Mouse (Mus musculus) gastrocnemius, postnatal 10 days (tissue): ENCODE measurements around the gene Rps18. TPM values are rescaled to one million over a fixed set of nuclear protein-coding genes. Genes with fewer than 3 reads are reported as not detected.

Source experiments
- DNase-seq: peaks from one replicate; pipeline ENCODE4 v3.0.0; 2021; ENCODE audit warnings: mixed read lengths
- total RNA-seq, 2 experiments: library from RNA; stranded (reverse); gene quantifications; 2 replicates each; pipeline ENCODE4 v1.2.3; 2021

Rps18 gene
- total RNA-seq, 2 experiments from 2014 or later, result 649 to 675 TPM

DNA sequence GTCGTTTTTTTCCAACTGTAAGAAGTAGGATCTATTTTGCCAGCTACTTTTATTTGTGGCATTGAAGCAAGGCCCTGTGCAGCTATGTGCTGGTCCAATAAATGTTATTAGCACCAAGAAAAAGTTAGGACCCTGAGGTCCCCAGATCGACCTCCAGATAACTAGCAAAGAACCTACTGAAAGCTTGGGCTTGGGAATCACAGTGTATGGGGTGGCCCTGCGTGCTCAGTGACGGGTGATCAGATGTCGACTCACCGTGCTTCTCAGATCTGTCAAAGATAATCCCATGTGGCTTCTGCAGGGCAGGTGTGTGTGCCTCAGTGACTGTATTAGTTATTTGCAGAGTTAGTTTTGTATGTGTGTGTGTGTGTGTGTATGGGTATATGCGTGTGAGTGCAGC, 34.4 kb downstream of the Rps18 start:
- DNase-seq, result no peak

- peak; percentile 84 for DNase-seq
These were observed 35.3 kb downstream of the Rps18 start for GRCm38 (mm10) chr17:33920282-33921097.

DNA sequence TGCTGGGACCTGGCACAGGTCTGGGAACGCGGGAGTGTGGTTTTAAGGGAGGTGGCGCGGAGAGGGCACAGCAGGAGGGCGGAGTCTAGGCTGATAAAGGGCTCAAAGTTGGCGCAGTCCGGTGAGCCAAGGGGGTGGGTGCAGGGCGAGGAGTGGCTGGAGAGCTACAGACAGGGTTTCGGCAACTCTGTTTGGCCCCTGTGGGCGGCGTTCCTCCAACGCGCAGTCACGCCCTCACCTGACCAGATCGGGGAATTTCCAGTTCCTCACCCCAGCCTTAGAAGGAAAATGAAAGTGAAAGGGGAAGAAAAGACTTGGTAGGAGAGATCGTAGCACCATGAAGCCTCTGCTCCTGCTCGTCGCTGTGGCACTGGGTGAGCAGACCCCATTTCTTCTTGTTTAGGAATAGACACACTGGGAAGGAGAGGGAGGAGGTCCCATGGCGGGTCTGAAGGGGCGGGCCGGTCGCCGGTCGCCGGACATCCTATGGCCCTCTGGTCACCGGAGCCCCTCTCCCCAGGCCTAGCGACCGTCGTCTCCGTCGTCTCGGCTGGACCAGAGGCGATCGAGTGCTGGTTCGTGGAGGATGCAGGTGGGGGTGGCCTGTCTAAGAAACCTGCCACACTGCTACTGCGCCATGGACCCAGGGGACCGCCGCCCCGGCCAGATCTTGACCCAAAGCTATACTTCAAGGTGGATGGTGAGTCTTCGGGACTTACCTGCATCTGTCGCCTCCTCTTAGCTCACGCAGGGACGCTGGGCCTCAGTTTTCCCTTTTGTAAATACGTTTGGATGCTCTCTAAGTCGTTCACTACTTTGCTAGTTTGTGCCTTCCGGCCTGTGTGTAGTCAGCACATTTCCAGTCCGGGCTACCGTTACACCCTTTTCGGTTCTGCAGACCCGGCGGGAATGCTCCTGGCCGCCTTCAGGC, 36.2 kb downstream of the Rps18 start:
- DNase-seq, result peak; percentile 55

DNA sequence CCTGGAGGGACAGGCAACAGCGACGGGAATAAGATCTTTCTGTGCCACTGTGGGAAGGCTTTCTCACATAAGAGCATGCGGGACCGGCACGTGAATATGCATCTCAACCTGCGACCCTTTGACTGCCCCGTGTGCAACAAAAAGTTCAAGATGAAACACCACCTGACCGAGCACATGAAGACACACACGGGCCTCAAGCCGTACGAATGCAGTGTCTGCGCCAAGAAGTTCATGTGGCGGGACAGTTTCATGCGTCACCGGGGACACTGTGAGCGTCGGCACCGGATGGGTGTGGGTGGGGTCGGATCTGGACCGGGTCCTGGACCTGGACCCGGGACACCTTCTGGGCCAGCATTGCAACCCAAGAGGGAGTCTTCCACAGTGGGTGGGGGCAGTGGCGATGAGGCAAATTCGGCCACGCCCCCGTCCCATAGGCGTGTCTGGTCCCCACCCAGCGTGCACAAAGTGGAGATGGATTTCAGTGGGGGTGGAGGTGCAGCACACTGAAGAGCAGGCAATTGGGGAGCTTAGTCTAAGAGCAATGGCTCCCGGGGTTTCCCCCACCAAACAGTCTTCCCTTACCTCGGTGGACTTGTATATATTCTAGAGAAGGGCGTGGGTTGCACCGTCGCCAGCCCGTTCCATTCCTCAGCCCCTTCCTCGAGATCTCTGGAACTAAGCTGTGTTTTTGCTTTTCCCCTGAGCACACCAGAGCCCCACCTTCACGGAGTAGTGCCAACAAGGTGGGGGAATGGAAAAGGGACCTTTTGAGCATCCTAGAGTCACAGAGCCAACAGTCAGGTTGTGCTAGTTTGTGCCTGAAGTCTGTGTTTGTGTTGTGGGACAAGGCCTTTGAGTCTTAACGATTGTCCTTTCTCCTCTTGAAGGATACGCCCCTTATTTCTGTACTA, 37.3 kb downstream of the Rps18 start:
- DNase-seq, result no peak

GRCm38 (mm10) chr17:33917656-33918292, 38.0 kb downstream of the Rps18 start:
- no peak for DNase-seq

DNA sequence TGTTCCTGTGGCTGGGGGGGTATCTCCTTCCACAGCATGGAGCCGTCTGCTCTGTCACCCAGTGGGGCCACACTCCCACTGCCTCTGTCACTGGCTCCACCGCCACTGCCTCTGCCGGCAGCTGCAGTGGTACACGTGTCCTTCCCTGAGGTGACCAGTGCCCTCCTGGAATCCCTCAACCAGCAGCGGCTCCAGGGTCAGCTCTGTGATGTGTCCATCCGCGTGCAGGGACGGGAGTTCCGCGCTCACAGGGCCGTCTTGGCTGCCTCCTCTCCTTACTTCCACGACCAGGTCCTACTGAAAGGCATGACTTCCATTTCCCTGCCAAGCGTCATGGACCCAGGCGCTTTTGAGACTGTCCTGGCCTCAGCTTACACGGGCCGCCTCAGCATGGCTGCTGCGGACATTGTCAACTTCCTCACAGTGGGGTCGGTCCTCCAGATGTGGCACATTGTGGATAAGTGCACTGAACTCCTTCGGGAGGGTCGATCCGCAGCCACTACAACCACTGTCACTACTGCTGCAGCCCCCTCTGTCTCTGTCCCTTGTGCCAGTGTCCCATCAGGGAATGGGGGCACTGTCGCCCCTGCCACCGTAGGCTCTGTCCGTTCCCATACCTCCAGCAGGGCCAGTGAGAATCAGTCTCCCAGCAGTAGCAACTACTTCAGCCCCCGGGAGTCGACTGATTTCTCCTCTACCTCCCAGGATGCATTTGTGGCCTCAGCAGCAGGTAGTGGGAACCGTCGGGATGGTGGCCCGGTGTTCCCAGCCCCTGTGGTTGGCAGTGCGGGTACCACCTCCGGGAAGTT, 38.8 kb downstream of the Rps18 start:
- no peak for DNase-seq

DNA sequence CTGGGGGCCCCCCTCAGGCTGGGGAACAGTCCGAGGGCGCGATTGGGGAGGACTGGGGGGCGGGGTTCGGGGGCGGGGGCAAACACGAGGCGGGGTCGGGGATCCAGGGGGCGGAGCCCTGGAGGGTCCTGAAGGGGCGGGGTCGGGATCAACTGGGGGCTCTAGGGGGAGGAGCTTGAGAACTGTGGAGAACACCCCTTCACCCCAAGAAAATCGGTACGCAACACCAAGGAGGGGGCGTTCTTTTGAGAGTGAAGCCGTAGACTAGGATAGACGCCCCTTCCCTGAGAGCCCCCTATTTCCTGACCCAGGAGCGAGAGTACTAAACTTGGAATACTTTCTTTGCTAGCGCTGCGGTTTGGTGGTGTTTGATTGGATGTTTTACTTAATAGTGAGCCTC, 39.5 kb downstream of the Rps18 start:
- DNase-seq, result no peak

DNA sequence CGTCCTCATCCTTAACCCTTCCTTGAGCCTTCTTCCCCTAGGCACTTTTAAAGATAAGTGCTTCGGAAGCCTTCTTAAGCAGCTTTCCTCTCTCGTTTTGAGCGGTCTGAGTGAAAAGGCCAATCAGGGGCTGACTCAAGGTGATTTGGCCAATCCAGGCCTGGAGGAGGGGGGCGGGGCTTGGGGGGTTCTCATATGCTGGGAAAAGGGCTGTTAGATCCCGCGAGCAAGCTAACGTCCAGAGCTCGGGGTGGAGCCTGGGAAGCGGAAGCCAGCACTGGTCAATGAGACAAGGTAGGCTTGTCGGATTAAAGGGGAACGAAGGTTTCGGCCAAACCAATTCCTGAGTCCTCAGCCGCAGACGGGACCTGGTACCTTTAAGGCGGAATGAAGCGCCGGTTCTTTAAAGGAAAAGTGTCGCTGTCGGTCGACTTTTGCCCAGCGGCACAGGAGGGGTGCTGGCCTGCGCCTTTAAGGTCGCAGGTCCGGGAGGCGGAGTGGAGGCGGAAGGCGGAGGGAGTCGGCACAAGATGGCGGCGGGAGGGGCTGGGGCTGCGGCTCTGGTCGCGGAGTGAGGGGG, 40.0 kb downstream of the Rps18 start, which contains the start of the genes Tapbp and Zbtb22:
Tapbp (plus strand) TSS at position 229 of the 580 bp plus-strand sequence.
Zbtb22 (plus strand) TSS at position 234 of the 580 bp plus-strand sequence.
- DNase-seq, result peak; percentile 91

DNA sequence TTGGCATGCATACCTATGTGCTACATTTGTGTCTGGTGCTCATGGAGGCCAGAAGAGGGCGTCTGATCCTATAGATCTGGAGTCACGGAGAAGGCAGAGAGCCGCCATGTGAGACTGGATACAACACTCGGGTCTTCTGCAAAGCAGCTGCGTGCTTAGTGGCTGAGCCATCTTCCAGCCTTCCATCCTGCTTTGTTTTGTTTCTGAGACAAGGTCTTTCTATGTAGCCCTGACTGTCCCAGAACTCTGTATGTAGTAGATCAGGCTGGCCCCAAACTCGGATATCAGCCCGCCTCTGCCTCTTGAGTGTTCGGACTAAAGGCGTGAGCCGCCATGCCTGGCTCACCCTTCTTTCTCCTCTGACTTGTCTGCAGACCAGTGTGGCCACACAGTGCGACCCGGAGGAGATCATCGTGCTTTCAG, 40.8 kb downstream of the Rps18 start:
- no peak for DNase-seq

DNA sequence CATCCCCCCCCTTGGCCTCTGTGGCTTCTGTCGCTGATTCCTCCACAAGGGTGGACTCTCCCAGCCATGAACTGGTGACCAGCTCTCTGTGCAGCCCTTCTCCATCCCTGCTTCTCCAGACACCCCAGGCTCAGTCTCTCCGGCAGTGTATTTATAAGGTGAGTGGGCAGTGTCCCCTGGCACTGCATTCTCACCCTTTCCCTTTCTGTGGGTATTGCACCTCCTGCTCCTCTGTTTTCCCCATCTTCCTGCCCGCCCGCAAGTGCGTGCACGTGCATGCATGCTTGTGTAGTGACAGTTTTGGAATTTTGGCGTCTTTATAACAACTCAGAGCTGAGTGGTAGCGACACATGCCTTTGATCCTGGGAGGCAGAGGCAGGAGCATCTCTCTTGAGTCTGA, 41.9 kb downstream of the Rps18 start:
- DNase-seq, result no peak

- DNase-seq, result no peak
These were observed 42.5 kb downstream of the Rps18 start for GRCm38 (mm10) chr17:33913264-33913663.

GRCm38 (mm10) chr17:33911813-33912414, 43.9 kb downstream of the Rps18 start:
- DNase-seq, result no peak

DNA sequence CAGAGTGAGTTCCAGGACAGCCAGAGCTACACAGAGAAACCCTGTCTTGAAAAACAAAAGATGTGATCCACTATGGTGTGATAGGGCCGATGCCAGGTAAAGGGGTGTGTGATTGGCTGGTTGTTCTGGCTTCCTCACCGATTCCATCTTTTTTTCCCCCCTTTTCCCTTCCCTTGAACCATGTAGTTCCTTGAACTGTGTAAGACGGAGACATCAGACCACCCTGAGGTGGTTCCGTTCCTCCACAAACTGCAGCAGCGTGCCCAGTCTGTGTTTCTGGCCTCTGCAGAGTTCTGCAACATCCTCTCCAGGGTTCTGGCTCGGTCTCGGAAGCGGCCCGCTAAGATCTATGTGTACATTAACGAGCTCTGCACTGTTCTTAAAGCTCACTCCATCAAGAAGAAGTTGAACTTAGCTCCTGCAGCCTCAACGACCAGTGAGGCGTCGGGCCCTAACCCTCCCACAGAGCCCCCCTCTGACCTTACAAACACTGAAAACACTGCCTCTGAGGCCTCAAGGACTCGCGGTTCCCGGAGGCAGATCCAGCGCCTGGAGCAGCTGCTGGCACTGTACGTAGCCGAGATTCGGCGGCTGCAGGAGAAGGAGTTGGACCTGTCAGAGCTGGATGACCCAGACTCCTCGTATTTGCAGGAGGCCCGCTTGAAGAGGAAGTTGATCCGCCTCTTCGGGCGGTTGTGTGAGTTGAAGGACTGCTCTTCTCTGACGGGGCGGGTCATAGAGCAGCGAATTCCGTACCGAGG, 44.6 kb downstream of the Rps18 start:
- no peak for DNase-seq

GRCm38 (mm10) chr17:33910346-33911051, 45.3 kb downstream of the Rps18 start:
- no peak for DNase-seq

GRCm38 (mm10) chr17:33909869-33910250, 45.9 kb downstream of the Rps18 start:
- DNase-seq, result no peak

DNA sequence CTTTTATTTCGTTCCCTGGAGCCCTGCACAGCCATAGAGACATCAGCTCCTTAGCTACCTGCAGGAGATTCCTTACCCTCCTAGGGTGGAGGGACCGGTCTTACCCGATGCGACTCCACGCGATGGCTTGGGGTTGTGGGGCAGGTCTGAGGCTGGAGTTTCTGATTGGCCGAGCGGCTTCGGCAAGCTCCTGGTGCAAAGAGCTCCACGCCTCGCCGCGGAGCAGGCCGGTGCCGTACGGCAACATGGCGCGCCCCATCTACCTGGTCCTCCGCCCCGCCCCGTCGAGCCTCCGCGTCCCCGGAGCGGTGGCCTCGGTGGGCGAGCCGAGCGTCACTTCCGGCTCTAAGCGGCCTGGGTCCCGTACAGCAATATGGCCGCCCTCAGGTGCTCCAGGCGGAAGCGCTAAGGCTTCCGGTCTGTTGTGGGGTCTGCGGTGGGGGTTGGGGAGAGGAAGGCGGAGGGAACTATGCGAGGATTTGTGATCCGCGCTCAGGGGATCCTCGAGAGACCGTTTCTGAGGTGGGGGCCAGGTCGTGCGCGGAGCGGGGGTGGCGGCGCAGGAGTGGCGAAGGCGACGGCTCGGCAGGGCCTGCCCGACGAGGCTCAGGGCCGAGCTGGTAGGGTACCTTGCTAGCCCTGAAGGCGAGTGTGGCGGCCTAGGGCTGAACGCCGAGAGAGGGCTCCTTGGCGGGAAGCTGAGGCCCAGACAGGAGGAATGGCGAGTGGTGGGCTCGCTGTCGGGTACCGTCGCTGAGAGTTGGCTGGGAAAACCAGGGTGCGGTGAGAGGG, 46.5 kb downstream of the Rps18 start, which contains the start of gene Daxx:
Daxx (plus strand) TSS at position 338 of the 792 bp plus-strand sequence.
- DNase-seq, result peak; percentile 98
